Mouse (Mus musculus) embryonic fibroblast, embryonic 13.5 days (primary cell): ENCODE measurements at regions not wholly inside any gene's neighbourhood (a gene's known extent, or its start where the extent isn't known, plus 50 kb on each side); places are given as distances from the start of the nearest gene placed in this dataset.

Experiments used
- CTCF ChIP-seq: IDR thresholded peaks from 2 replicates; pipeline ENCODE4 v1.5.1; 2011; ENCODE audit warnings: mild to moderate bottlenecking, control low read depth, low read length, moderate library complexity, borderline replicate concordance; ENCODE audit not compliant: insufficient read depth
- POLR2A ChIP-seq: IDR thresholded peaks from 2 replicates; pipeline ENCODE4 v1.6.1; 2011; ENCODE audit warnings: low read depth, mild to moderate bottlenecking, control low read depth, low read length, moderate library complexity

GRCm38 (mm10) chr13:119256350-119256749, 172.1 kb upstream of the Paip1 start:
- TF ChIP-seq POLR2A: no peak
- TF ChIP-seq CTCF: no peak
